Mouse (Mus musculus) stomach, embryonic 15.5 days (tissue): Measurements from ENCODE around the gene Tekt2. TPM values are rescaled to one million over a fixed set of nuclear protein-coding genes. Genes with fewer than 3 reads are reported as not detected.
A peak's percentile ranks its signal among the peaks of the same experiment; 100 is the strongest.

Source experiments
- ATAC-seq: fragments of 200-750 bp; cut with Nextera tagmentation; 2 replicates; pipeline ENCODE4 v1.8.0; 2017; ENCODE audit warnings: low read depth, moderate number of reproducible peaks, moderate TSS enrichment; ENCODE audit not compliant: insufficient read depth, low FRiP score
- H3K27ac ChIP-seq: fragments of 300-500 bp; sonication (generic); 2 replicates; pipeline ENCODE4 v1.5.1; 2015; ENCODE audit warnings: mild to moderate bottlenecking, inconsistent platforms
- H3K27me3 ChIP-seq: fragments of 300-500 bp; sonication (generic); replicated peaks from 2 replicates; pipeline ENCODE4 v1.6.1; 2015; ENCODE audit warnings: inconsistent platforms
- H3K36me3 ChIP-seq: fragments of 300-500 bp; sonication (generic); 2 replicates; pipeline ENCODE4 v1.6.1; 2015; ENCODE audit warnings: inconsistent platforms
- H3K4me1 ChIP-seq: fragments of 300-500 bp; sonication (generic); 2 replicates; pipeline ENCODE4 v1.6.1; 2015; ENCODE audit warnings: inconsistent platforms
- H3K4me2 ChIP-seq: fragments of 300-500 bp; sonication (generic); 2 replicates; pipeline ENCODE4 v1.6.1; 2015; ENCODE audit warnings: mild to moderate bottlenecking, inconsistent platforms
- H3K4me3 ChIP-seq: fragments of 300-500 bp; sonication (generic); replicated peaks from 2 replicates; pipeline ENCODE4 v1.5.1; 2015; ENCODE audit warnings: inconsistent platforms
- H3K9ac ChIP-seq: fragments of 300-500 bp; sonication (generic); 2 replicates; pipeline ENCODE4 v1.6.1; 2015; ENCODE audit warnings: inconsistent platforms
- H3K9me3 ChIP-seq: fragments of 300-500 bp; sonication (generic); 2 replicates; pipeline ENCODE4 v1.6.1; 2016; ENCODE audit warnings: inconsistent platforms
- WGBS: fragments of 180-500 bp; shearing (Covaris S2); methylation state at CpG from one replicate; pipeline ENCODE4 v1.1.7; 2015; 5-methylcytosine and 5-hydroxymethylcytosine counted together
- polyA plus RNA-seq: library from polyadenylated mRNA; unstranded; fragments of >200 nt; fragmentation: Nextera tagmentation; extraction: Ambion mirVana; gene quantifications from 2 replicates; pipeline ENCODE4 v1.2.1, GENCODE M21; 2015

The Tekt2 gene
- polyA plus RNA-seq = 7.8 and 8.6 TPM in 2 replicates

- 8% methylated on average over 23 of the region's 23 CpGs for WGBS
- no peaks in the 10 kb centered on the region for H3K9me3 ChIP-seq
- H3K4me2 ChIP-seq = peak within 1 kb of the TSS; percentile 58
- H3K4me3 ChIP-seq = peak within 1 kb of the TSS; percentile 27
- peaks cover 17% of the 10 kb centered on the region for H3K4me1 ChIP-seq
- 0 out of 2 replicates have a peak within 1 kb of the TSS, but pooled peaks have one; percentile 12 for H3K9ac ChIP-seq
- no peaks in the 10 kb centered on the region for H3K27me3 ChIP-seq
- H3K36me3 ChIP-seq = no peaks in the 10 kb centered on the region
- H3K27ac ChIP-seq = peak within 1 kb of the TSS; percentile 5; the same call in 1 of the 2 replicates
- peak; percentile 54; the same call in 1 of the 2 replicates for ATAC-seq
These were observed at the start of gene Tekt2 for GRCm38 (mm10) chr4:126325281-126325861. Gene Tekt2 (minus strand): TSS chr4:126325688.

GRCm38 (mm10) chr4:126371497-126371896 is 46.0 kb upstream of the Tekt2 start:
- 68% methylated on average over 9 of the region's 9 CpGs for WGBS
- ATAC-seq = no peak

GRCm38 (mm10) chr4:126360069-126360468 is 34.6 kb upstream of the Tekt2 start:
- no peak for ATAC-seq
- Histone ChIP-seq H3K27ac (no peak overlapping the region), H3K36me3 (peaks cover 14% of the 10 kb centered on the region; the same call in 1 of the 2 replicates), H3K4me1 (no peaks in the 10 kb centered on the region), H3K9me3 (no peaks in the 10 kb centered on the region), H3K9ac (no peak overlapping the region), H3K27me3 (no peaks in the 10 kb centered on the region), H3K4me3 (no peak overlapping the region), H3K4me2 (no peak overlapping the region)
- WGBS = 94% methylated on average over 1 of the region's 1 CpGs

More at GRCm38 (mm10) chr4:126371497-126371896, 46.0 kb upstream of the Tekt2 start:
- no peak overlapping the region for H3K4me2 ChIP-seq
- H3K9ac ChIP-seq = no peak overlapping the region
- H3K27ac ChIP-seq = no peak overlapping the region
- no peak overlapping the region for H3K4me3 ChIP-seq
- H3K27me3 ChIP-seq = no peaks in the 10 kb centered on the region
- H3K9me3 ChIP-seq = no peaks in the 10 kb centered on the region
- H3K36me3 ChIP-seq = peaks cover 8% of the 10 kb centered on the region; the same call in 1 of the 2 replicates
- H3K4me1 ChIP-seq = no peaks in the 10 kb centered on the region

GRCm38 (mm10) chr4:126343451-126343850 is 18.0 kb upstream of the Tekt2 start:
- H3K9me3 ChIP-seq = no peaks in the 10 kb centered on the region
- H3K27ac ChIP-seq = no peak overlapping the region
- no peaks in the 10 kb centered on the region for H3K27me3 ChIP-seq
- no peak overlapping the region for H3K4me2 ChIP-seq
- H3K4me1 ChIP-seq = no peaks in the 10 kb centered on the region
- ATAC-seq = no peak
- peaks cover 9% of the 10 kb centered on the region for H3K36me3 ChIP-seq
- 51% methylated on average over 4 of the region's 4 CpGs for WGBS
- no peak overlapping the region for H3K9ac ChIP-seq
- no peak overlapping the region for H3K4me3 ChIP-seq

GRCm38 (mm10) chr4:126339461-126339860 is 14.0 kb upstream of the Tekt2 start:
- no peaks in the 10 kb centered on the region for H3K9me3 ChIP-seq
- H3K9ac ChIP-seq = no peak overlapping the region
- no peak overlapping the region for H3K27ac ChIP-seq
- WGBS = 50% methylated on average over 4 of the region's 4 CpGs
- H3K27me3 ChIP-seq = no peaks in the 10 kb centered on the region
- no peak overlapping the region for H3K4me2 ChIP-seq
- no peaks in the 10 kb centered on the region for H3K4me1 ChIP-seq
- no peak for ATAC-seq
- no peaks in the 10 kb centered on the region for H3K36me3 ChIP-seq
- no peak overlapping the region for H3K4me3 ChIP-seq

- Histone ChIP-seq H3K27me3 (no peaks in the 10 kb centered on the region), H3K36me3 (no peaks in the 10 kb centered on the region), H3K9me3 (no peaks in the 10 kb centered on the region), H3K4me3 (no peak overlapping the region), H3K4me2 (no peak overlapping the region), H3K27ac (no peak overlapping the region), H3K9ac (no peak overlapping the region), H3K4me1 (no peaks in the 10 kb centered on the region)
- WGBS = 60% methylated on average over 3 of the region's 3 CpGs
- no peak for ATAC-seq
These were observed 6.9 kb upstream of the Tekt2 start for GRCm38 (mm10) chr4:126332358-126332757.

GRCm38 (mm10) chr4:126331751-126332150 is 6.3 kb upstream of the Tekt2 start:
- 29% methylated on average over 1 of the region's 1 CpGs for WGBS
- Histone ChIP-seq H3K9me3 (no peaks in the 10 kb centered on the region), H3K36me3 (no peaks in the 10 kb centered on the region), H3K4me3 (no peak overlapping the region), H3K27me3 (no peaks in the 10 kb centered on the region), H3K27ac (no peak overlapping the region), H3K4me2 (no peak overlapping the region), H3K9ac (no peak overlapping the region), H3K4me1 (no peaks in the 10 kb centered on the region)
- no peak for ATAC-seq

- H3K36me3 ChIP-seq = no peaks in the 10 kb centered on the region
- 89% methylated on average over 4 of the region's 4 CpGs for WGBS
- H3K9ac ChIP-seq = no peak overlapping the region
- H3K27me3 ChIP-seq = no peaks in the 10 kb centered on the region
- no peak overlapping the region for H3K27ac ChIP-seq
- ATAC-seq = no peak
- no peak overlapping the region for H3K4me2 ChIP-seq
- no peak overlapping the region for H3K4me3 ChIP-seq
- H3K4me1 ChIP-seq = peaks cover 3% of the 10 kb centered on the region; the same call in 1 of the 2 replicates
- H3K9me3 ChIP-seq = no peaks in the 10 kb centered on the region
These were observed 4.8 kb upstream of the Tekt2 start for GRCm38 (mm10) chr4:126330295-126330694.

GRCm38 (mm10) chr4:126326036-126326435 is 548 bp upstream of the Tekt2 start:
- H3K9ac ChIP-seq = no peak overlapping the region
- H3K4me3 ChIP-seq = no peak overlapping the region
- no peaks in the 10 kb centered on the region for H3K36me3 ChIP-seq
- peaks cover 11% of the 10 kb centered on the region; the same call in 1 of the 2 replicates for H3K4me1 ChIP-seq
- H3K9me3 ChIP-seq = no peaks in the 10 kb centered on the region
- ATAC-seq = no peak
- H3K4me2 ChIP-seq = no peak overlapping the region
- 22% methylated on average over 6 of the region's 6 CpGs for WGBS
- H3K27me3 ChIP-seq = no peaks in the 10 kb centered on the region
- no peak overlapping the region for H3K27ac ChIP-seq

GRCm38 (mm10) chr4:126324861-126325260 is 627 bp downstream of the Tekt2 start:
- Histone ChIP-seq H3K4me3 (peak overlapping the region; percentile 27; the same call in 1 of the 2 replicates), H3K9me3 (no peaks in the 10 kb centered on the region), H3K27ac (peak overlapping the region; percentile 5; the same call in 1 of the 2 replicates), H3K4me2 (peak overlapping the region; percentile 58), H3K36me3 (no peaks in the 10 kb centered on the region), H3K27me3 (no peaks in the 10 kb centered on the region), H3K4me1 (peaks cover 20% of the 10 kb centered on the region), H3K9ac (no peak overlapping the region)
- peak; percentile 5; the same call in 1 of the 2 replicates for ATAC-seq
- 35% methylated on average over 13 of the region's 13 CpGs for WGBS

GRCm38 (mm10) chr4:126322646-126323045 is 2.8 kb downstream of the Tekt2 start:
- no peak overlapping the region for H3K4me2 ChIP-seq
- ATAC-seq = no peak
- 90% methylated on average over 13 of the region's 13 CpGs for WGBS

GRCm38 (mm10) chr4:126321854-126322511 is 3.5 kb downstream of the Tekt2 start:
- Histone ChIP-seq H3K4me1 (peaks cover 20% of the 10 kb centered on the region), H3K27me3 (no peaks in the 10 kb centered on the region), H3K36me3 (peaks cover 12% of the 10 kb centered on the region; the same call in 1 of the 2 replicates), H3K9ac (no peak overlapping the region), H3K4me3 (peak overlapping the region; percentile 85), H3K4me2 (peak overlapping the region; percentile 82), H3K9me3 (no peaks in the 10 kb centered on the region), H3K27ac (no peak overlapping the region)
- 53% methylated on average over 28 of the region's 28 CpGs for WGBS
- ATAC-seq = no peak

More at GRCm38 (mm10) chr4:126322646-126323045, 2.8 kb downstream of the Tekt2 start:
- H3K27me3 ChIP-seq = no peaks in the 10 kb centered on the region
- H3K4me1 ChIP-seq = peaks cover 20% of the 10 kb centered on the region
- H3K4me3 ChIP-seq = no peak overlapping the region
- no peak overlapping the region for H3K27ac ChIP-seq
- H3K9me3 ChIP-seq = no peaks in the 10 kb centered on the region
- peaks cover 8% of the 10 kb centered on the region; the same call in 1 of the 2 replicates for H3K36me3 ChIP-seq
- no peak overlapping the region for H3K9ac ChIP-seq
